Mouse (Mus musculus): ENCODE results near the gene Cdcp1. TPM values are rescaled to one million over a fixed set of nuclear protein-coding genes. Genes with fewer than 3 reads are reported as not detected.

The Cdcp1 gene
- 6.2 and 6.3 TPM in 2 replicates for polyA plus RNA-seq (2016; fragmentation: Nextera tagmentation; extraction: Ambion mirVana)

DNA sequence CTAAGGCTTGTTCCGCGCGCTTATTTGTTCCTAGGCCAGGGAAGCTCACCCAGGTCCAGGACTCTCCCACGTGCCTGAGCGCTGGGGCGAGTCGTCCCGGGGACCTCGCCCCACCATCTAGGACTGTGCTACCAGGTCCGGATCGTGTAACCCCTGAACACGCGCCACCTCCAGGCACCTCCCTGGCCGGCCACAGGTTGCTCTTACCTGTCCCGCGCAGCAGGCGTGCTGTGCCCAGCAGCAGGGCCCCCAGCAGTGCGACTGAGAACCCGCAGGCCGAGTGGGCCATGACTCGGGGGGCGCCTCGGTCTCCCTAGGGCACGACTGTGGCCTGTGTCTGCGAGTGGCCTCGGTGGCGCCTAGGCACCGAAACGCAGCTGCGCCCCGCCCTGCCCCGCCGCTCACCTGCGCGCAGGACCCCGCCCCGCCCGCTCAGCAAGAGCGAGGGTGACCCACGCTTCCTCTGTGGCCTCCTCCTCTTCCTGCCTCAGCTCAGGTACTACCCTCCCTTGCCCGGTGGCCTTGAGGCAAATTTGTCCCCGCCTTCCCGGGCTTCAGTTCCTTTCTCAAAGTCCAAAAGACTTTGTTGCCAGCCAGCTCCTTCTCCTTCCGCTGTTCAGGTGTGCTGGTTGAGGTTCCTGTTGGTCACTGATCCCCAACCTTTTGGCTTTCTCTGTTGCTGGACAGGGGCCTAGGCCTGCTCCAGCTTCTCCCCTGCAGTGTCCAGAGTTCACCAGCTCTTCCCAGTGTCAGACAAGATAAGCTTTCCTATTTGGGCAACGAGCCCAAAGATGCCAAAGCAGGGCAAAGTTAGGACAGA lies at the start of gene Cdcp1:
Gene Cdcp1 (minus strand): TSS at position 418 of the 820 bp plus-strand sequence.
- 5% methylated on average over 45 of the region's 45 CpGs for whole genome bisulfite sequencing
- Histone ChIP-seq H3K27ac (no peak within 1 kb of the TSS), H3K27me3 (peaks cover 21% of the 10 kb centered on the region), H3K4me2 (replicated peaks) (peak within 1 kb of the TSS; percentile 69), H3K9ac (peak within 1 kb of the TSS; percentile 45), H3K4me3 (peak within 1 kb of the TSS; percentile 39), H3K9me3 (no peaks in the 10 kb centered on the region), H3K36me3 (no peaks in the 10 kb centered on the region), H3K4me1 (peaks cover 6% of the 10 kb centered on the region; the same call in 1 of the 2 replicates)
- ATAC-seq (ENCODE audit: insufficient number of reproducible peaks, insufficient read depth, low FRiP score, low TSS enrichment) = peak; percentile 60; the same call in 1 of the 2 replicates

DNA sequence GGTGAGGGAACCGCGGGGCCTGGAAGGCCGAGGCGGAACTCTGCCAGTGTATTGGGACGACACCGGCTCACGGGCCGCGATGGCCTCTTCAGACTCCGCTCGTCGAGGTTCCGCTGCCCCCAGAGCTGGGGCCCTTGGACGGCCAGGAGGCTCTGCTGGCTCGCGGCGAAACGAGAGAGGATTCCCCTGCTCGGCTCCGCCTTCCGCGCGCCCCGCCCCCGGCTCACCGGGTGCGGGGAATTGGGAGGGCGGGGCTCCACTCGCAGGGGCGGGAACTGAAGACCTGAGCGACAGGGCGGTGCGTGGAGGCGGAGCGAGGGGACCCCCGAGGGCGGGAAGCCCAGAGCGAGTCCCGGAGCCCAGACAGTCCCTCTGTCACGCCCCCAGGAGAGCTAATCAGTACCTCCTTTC lies 44.8 kb upstream of the Cdcp1 start, which contains the start of gene Tmem158:
Gene Tmem158 (minus strand): TSS at position 154 of the 411 bp plus-strand sequence.
- Histone ChIP-seq H3K9ac (peak within 1 kb of the TSS; percentile 67), H3K27me3 (peaks cover 11% of the 10 kb centered on the region), H3K4me1 (no peaks in the 10 kb centered on the region), H3K4me3 (peak within 1 kb of the TSS; percentile 55), H3K9me3 (no peaks in the 10 kb centered on the region), H3K36me3 (no peaks in the 10 kb centered on the region), H3K4me2 (replicated peaks) (peak within 1 kb of the TSS; percentile 90), H3K27ac (0 out of 2 replicates have a peak within 1 kb of the TSS, but pooled peaks have one; percentile 17)
- under 1% methylated on average over 39 of the region's 40 CpGs for WGBS
- peak; percentile 92 for ATAC-seq (ENCODE audit: insufficient number of reproducible peaks, insufficient read depth, low FRiP score, low TSS enrichment)

DNA sequence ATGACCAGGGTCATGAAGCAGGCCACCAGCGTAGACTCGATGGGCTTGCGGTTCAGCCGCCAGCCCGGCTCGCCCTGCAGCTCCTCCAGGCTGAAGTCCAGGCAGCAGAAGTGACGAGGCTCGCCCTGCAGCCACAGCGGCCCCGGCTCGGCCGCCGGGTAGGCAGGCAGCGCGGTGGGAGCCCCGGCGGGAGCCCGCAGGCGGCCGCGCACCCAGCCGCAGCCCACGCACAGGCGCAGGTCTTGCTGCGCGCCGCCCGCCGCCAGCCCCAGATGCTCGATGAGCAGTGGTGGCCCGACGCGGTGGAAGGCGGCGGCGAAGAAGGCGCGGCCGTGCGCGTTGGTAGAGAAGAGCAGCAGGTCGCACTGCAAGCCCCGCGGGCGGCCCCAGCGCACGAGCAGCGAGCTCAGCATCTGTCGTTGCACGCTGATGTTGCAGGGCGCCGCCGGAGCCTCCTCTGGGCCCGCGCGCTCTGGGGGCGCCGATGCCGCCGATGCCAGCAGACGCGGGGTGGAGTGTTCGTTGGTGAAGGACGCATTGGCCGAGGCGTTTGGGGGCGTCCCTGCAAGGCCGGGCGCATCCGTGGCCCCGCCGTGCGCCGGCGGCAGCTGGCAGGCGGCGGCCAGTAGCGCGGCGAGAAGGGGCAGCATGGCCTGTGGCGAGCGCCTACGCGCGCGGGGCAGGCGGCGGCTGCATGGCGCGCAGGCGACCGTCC lies 44.2 kb upstream of the Cdcp1 start:
- Histone ChIP-seq H3K4me2 (replicated peaks) (peak overlapping the region; percentile 90), H3K9me3 (no peaks in the 10 kb centered on the region), H3K9ac (peak overlapping the region; percentile 67), H3K4me1 (no peaks in the 10 kb centered on the region), H3K27ac (0 out of 2 replicates have a peak overlapping the region, but pooled peaks have one; percentile 17), H3K36me3 (no peaks in the 10 kb centered on the region), H3K27me3 (peaks cover 11% of the 10 kb centered on the region), H3K4me3 (peak overlapping the region; percentile 55)
- under 1% methylated on average over 89 of the region's 92 CpGs for WGBS
- ATAC-seq (ENCODE audit: insufficient number of reproducible peaks, insufficient read depth, low FRiP score, low TSS enrichment) = peak; percentile 71

DNA sequence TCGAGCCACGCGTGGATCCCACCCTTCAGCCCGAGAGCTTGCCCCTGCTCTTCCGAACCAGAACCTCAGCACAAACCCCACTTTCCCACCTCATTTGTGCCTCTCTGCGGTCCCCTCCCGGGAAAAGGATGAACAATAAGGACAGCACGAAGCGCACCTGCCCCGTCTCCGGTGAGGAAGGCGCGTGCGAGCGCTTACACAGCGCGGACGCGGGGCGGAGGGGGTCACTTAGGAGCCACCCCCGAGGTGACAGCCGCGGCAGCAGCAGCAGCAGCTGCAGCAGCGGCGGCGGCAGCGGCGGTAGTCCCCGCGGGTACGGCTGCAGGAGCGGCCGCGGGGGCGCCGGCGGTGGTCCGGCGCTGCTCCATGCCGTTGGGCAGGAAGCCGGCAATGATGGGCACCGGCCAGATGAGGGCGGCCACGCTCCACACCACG lies 43.6 kb upstream of the Cdcp1 start:
- Histone ChIP-seq H3K36me3 (no peaks in the 10 kb centered on the region), H3K4me1 (no peaks in the 10 kb centered on the region), H3K27ac (no peak overlapping the region), H3K27me3 (peaks cover 11% of the 10 kb centered on the region), H3K9me3 (no peaks in the 10 kb centered on the region), H3K4me2 (replicated peaks) (peak overlapping the region; percentile 90), H3K9ac (peak overlapping the region; percentile 67), H3K4me3 (peak overlapping the region; percentile 55)
- no peak; the same call in 1 of the 2 replicates for ATAC-seq (ENCODE audit: insufficient number of reproducible peaks, insufficient read depth, low FRiP score, low TSS enrichment)
- under 1% methylated on average over 44 of the region's 45 CpGs for WGBS

DNA sequence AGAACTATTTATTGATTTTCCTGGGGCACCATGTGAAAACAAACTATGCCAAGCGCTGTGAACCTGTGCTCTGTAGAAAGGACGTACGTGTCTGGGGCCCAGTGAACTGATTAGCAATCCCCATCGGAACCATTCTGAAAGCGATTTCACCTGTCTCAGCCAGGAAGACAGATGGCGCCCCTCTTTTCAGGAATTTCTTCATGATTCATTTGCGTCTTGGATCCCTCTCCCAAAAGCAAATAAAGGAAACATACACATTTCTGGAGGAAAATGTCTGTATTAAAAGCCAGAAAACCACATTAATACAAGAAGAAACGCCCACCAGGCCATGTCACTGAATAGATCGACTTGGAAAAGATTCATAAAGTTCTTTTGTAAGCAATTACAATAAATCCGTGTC lies 43.0 kb upstream of the Cdcp1 start:
- Histone ChIP-seq H3K4me3 (no peak overlapping the region), H3K36me3 (no peaks in the 10 kb centered on the region), H3K27me3 (peaks cover 11% of the 10 kb centered on the region), H3K27ac (no peak overlapping the region), H3K9me3 (no peaks in the 10 kb centered on the region), H3K4me2 (replicated peaks) (peak overlapping the region; percentile 90; the same call in 1 of the 2 replicates), H3K9ac (no peak overlapping the region), H3K4me1 (no peaks in the 10 kb centered on the region)
- 36% methylated on average over 10 of the region's 10 CpGs for WGBS
- no peak for ATAC-seq (ENCODE audit: insufficient number of reproducible peaks, insufficient read depth, low FRiP score, low TSS enrichment)

DNA sequence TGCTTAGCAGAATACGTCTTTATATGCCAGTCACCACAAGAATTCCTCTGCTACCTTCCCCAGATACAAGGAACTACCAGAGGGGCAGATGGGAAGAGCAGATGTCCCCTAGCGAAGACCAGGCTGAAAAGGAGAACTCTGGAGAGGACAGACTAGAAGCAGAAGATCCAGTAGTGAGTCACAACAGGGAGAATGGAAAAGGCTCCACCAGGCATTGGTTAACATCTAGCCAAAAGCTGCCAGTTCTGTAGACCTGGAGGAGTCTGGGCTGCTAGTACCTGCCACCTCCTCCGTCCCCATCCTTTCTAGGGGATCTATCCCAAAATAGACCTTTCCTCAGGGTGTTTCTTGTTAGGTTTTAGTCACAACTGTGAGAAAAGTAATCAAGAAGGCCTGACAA lies 39.9 kb upstream of the Cdcp1 start:
- Histone ChIP-seq H3K9ac (no peak overlapping the region), H3K9me3 (no peaks in the 10 kb centered on the region), H3K36me3 (no peaks in the 10 kb centered on the region), H3K4me1 (no peaks in the 10 kb centered on the region), H3K27ac (no peak overlapping the region), H3K4me3 (no peak overlapping the region), H3K27me3 (peaks cover 11% of the 10 kb centered on the region), H3K4me2 (replicated peaks) (no peak overlapping the region)
- WGBS = 77% methylated on average over 3 of the region's 3 CpGs
- ATAC-seq (ENCODE audit: insufficient number of reproducible peaks, insufficient read depth, low FRiP score, low TSS enrichment) = no peak

DNA sequence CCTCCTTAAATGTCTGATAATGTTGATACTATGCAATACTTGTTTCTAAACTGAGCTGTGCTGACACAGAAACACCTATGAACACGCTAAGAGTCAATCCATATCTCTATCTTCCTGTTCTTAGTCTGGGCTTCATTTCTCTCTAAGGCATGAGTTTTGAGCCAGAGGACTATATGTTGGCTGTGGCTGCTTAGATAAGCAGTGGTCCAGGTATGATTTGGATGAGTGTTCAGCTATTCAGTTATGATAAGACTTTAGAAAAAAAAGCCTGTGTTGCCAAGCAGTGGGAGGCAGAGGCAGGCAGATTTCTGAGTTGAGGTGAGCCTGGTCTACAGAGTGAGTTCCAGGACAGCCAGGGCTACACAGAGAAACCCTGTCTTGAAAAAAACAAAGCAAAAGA lies 32.2 kb upstream of the Cdcp1 start:
- no peak overlapping the region for H3K9ac ChIP-seq
- H3K27me3 ChIP-seq = no peaks in the 10 kb centered on the region
- no peak overlapping the region for H3K27ac ChIP-seq
- no peak for ATAC-seq (ENCODE audit: insufficient number of reproducible peaks, insufficient read depth, low FRiP score, low TSS enrichment)
- no peaks in the 10 kb centered on the region for H3K9me3 ChIP-seq
- H3K36me3 ChIP-seq = no peaks in the 10 kb centered on the region
- no peaks in the 10 kb centered on the region for H3K4me1 ChIP-seq
- no peak overlapping the region for H3K4me3 ChIP-seq
- WGBS = 86% methylated on average over 1 of the region's 1 CpGs
- no peak overlapping the region for H3K4me2 ChIP-seq (replicated peaks)

DNA sequence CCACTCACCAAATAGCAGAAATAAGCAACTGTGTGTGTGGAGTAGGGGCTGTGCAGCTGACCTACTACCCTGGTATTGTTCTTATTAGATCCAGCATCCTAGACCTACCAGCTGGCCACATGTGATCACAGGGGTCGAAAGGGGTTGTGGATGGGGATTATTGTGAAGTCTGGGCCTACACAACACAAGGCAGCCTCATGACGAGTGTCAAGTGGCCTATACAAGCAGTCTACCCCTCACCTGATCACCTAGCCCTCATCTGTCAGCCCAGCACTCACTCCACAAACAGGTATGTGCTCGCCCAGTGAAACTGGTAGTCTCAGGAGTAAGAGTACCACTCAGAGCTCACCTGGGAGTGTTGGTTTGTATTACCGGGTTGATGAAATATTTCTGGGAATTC lies 29.3 kb upstream of the Cdcp1 start:
- Histone ChIP-seq H3K4me1 (no peaks in the 10 kb centered on the region), H3K27me3 (no peaks in the 10 kb centered on the region), H3K9ac (no peak overlapping the region), H3K27ac (no peak overlapping the region), H3K4me2 (replicated peaks) (no peak overlapping the region), H3K9me3 (no peaks in the 10 kb centered on the region), H3K4me3 (no peak overlapping the region), H3K36me3 (no peaks in the 10 kb centered on the region)
- 82% methylated on average over 4 of the region's 4 CpGs for WGBS
- ATAC-seq (ENCODE audit: insufficient number of reproducible peaks, insufficient read depth, low FRiP score, low TSS enrichment) = no peak

DNA sequence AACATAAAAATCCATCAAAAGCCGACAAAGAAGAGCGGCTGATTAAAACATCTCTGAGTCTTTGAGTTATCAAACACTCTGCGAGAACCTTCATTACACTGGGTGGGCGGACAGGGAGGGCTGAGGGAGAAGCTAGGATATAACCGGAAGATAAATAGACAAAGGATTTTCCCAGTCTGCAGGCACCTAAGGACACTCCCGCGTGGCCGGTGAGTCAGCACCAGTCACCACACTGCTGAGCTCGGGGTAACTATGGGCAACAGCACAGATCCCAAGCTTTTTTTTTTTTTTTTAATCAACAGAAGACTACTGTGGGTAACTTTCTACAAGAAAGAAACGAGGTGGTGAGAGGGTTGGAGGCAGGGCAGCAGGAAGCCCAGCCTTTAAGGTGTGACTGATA lies 28.1 kb upstream of the Cdcp1 start:
- no peak for ATAC-seq (ENCODE audit: insufficient number of reproducible peaks, insufficient read depth, low FRiP score, low TSS enrichment)
- WGBS = 63% methylated on average over 10 of the region's 10 CpGs

DNA sequence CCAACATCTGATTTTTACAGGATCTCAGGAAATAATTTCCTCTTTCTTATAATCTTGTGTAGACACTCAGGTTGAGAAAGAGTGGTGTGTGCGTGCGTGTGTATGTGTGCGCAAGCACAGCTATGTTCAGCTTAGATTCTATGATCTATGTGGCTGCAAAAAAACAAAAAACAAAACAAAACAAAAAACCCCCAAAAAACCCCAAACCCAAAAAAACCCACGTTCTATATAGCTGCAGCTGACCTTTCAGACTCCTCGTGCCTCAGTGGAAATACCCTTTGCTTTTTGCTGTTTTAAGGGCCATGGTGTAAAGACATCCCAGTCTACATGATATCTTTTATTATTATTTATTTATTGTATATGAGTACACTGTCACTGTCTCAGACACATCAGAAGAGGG lies 25.4 kb upstream of the Cdcp1 start:
- no peaks in the 10 kb centered on the region for H3K9me3 ChIP-seq
- no peaks in the 10 kb centered on the region for H3K36me3 ChIP-seq
- H3K9ac ChIP-seq = no peak overlapping the region
- no peak overlapping the region for H3K4me2 ChIP-seq (replicated peaks)
- 89% methylated on average over 5 of the region's 5 CpGs for WGBS
- ATAC-seq (ENCODE audit: insufficient number of reproducible peaks, insufficient read depth, low FRiP score, low TSS enrichment) = no peak
- peaks cover 17% of the 10 kb centered on the region; the same call in 1 of the 2 replicates for H3K4me1 ChIP-seq
- no peak overlapping the region for H3K4me3 ChIP-seq
- no peaks in the 10 kb centered on the region for H3K27me3 ChIP-seq
- no peak overlapping the region for H3K27ac ChIP-seq

More for the DNA sequence above, 28.1 kb upstream of the Cdcp1 start:
- H3K4me1 ChIP-seq = peaks cover under 1% of the 10 kb centered on the region; the same call in 1 of the 2 replicates
- no peaks in the 10 kb centered on the region for H3K9me3 ChIP-seq
- no peak overlapping the region for H3K9ac ChIP-seq
- no peaks in the 10 kb centered on the region for H3K27me3 ChIP-seq
- H3K36me3 ChIP-seq = no peaks in the 10 kb centered on the region
- H3K4me3 ChIP-seq = no peak overlapping the region
- no peak overlapping the region for H3K4me2 ChIP-seq (replicated peaks)
- H3K27ac ChIP-seq = no peak overlapping the region

DNA sequence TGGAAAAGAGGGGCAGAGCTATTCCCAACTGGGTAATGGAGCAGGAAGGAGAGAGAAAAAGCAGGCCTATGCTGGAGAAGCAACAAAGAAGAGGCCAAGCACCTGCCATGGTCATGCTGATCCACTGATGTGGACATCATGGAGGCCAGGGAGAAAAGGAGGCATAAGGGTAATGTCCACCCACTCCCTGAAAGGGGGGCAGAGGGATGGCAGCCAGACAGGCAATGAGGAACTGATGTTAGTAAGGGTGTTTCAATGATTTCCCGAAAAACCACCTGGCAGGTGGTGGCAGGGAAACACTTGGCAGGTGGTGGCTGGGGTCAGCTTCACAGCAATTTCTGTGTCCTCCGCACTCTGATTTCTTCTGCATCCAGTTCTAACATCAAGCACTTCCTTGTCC lies 24.9 kb upstream of the Cdcp1 start:
- no peak for ATAC-seq (ENCODE audit: insufficient number of reproducible peaks, insufficient read depth, low FRiP score, low TSS enrichment)
- WGBS = 92% methylated on average over 2 of the region's 2 CpGs
- H3K4me2 ChIP-seq (replicated peaks) = no peak overlapping the region
- no peaks in the 10 kb centered on the region for H3K36me3 ChIP-seq
- peaks cover 17% of the 10 kb centered on the region; the same call in 1 of the 2 replicates for H3K4me1 ChIP-seq
- no peak overlapping the region for H3K4me3 ChIP-seq
- no peaks in the 10 kb centered on the region for H3K9me3 ChIP-seq
- H3K27ac ChIP-seq = no peak overlapping the region
- H3K27me3 ChIP-seq = no peaks in the 10 kb centered on the region
- H3K9ac ChIP-seq = no peak overlapping the region
